Mouse (Mus musculus) CH12.LX (cell line): ENCODE results near the gene Pde4d. TPM values are rescaled to one million over a fixed set of nuclear protein-coding genes. Genes with fewer than 3 reads are reported as not detected.

ENCODE experiments used
- DNase-seq: peaks from one replicate; pipeline ENCODE4 v3.0.0-alpha.2; 2013; ENCODE audit errors: extremely low read depth
- H3K27ac ChIP-seq: 2 replicates; pipeline ENCODE4 v1.5.1; 2012; ENCODE audit warnings: low read depth, mild to moderate bottlenecking, control low read depth, moderate library complexity; ENCODE audit not compliant: insufficient read depth
- H3K27me3 ChIP-seq: replicated peaks from 2 replicates; pipeline ENCODE3; 2012; ENCODE audit warnings: inconsistent platforms
- H3K36me3 ChIP-seq, 2 experiments: replicated peaks in 1 of 2; 2 replicates each; pipeline versions ENCODE3 to v1.6.1; 2012; ENCODE audit warnings: inconsistent platforms in 1 of 2, low read length in 1 of 2, mild to moderate bottlenecking in 1 of 2, mixed read lengths in 1 of 2, moderate library complexity in 1 of 2; ENCODE audit not compliant: control insufficient read depth in 1 of 2, insufficient read depth in 1 of 2
- H3K4me1 ChIP-seq, 2 experiments: 2 replicates each; pipeline ENCODE4 v1.6.1; 2012; ENCODE audit warnings: inconsistent platforms in 1 of 2, moderate library complexity in 1 of 2; ENCODE audit not compliant: insufficient read depth in 2 of 2, control insufficient read depth in 1 of 2
- H3K4me2 ChIP-seq: 2 replicates; pipeline ENCODE4 v1.6.1; 2012; ENCODE audit warnings: low read depth, mild to moderate bottlenecking, control low read depth; ENCODE audit not compliant: poor library complexity, insufficient read depth, severe bottlenecking
- H3K4me3 ChIP-seq, 3 experiments: fragments of 150-350 bp in 1 of 3; sonication (generic) in 1 of 3; replicated peaks in 1 of 3; 2 replicates each; pipeline versions ENCODE3 to v1.5.1; 2011 to 2012; ENCODE audit warnings: low read depth in 2 of 3, low read length in 2 of 3, mild to moderate bottlenecking in 2 of 3, moderate library complexity in 2 of 3, control low read depth in 1 of 3, improper control_type of control experiment in 1 of 3, inconsistent platforms in 1 of 3, mixed read lengths in 1 of 3; ENCODE audit not compliant: poor library complexity in 1 of 3
- H3K79me2 ChIP-seq: replicated peaks from 2 replicates; pipeline ENCODE4 v1.6.1; 2012; ENCODE audit warnings: mild to moderate bottlenecking, moderate library complexity; ENCODE audit not compliant: control insufficient read depth, poor library complexity, insufficient read depth, severe bottlenecking; ENCODE audit errors: extremely low read depth
- H3K9ac ChIP-seq: 2 replicates; pipeline ENCODE4 v1.6.1; 2012; ENCODE audit warnings: low read depth, mild to moderate bottlenecking, control low read depth, moderate library complexity; ENCODE audit not compliant: insufficient read depth
- H3K9me3 ChIP-seq: replicated peaks from 2 replicates; pipeline ENCODE3; 2012; ENCODE audit warnings: low read length, inconsistent platforms, mixed read lengths
- BHLHE40 ChIP-seq: IDR thresholded peaks from 2 replicates; pipeline ENCODE4 v1.6.1; 2011; ENCODE audit warnings: mild to moderate bottlenecking, low read depth, low read length, improper control_type of control experiment
- CHD1 ChIP-seq: IDR thresholded peaks from 2 replicates; pipeline ENCODE4 v1.6.1; 2012; ENCODE audit warnings: low read depth, low read length, improper control_type of control experiment, inconsistent platforms
- CHD2 ChIP-seq: IDR thresholded peaks from 2 replicates; pipeline ENCODE4 v1.6.1; 2011; ENCODE audit warnings: low read length, improper control_type of control experiment
- E2F4 ChIP-seq: IDR thresholded peaks from 2 replicates; pipeline ENCODE4 v1.6.1; 2011; ENCODE audit warnings: low read depth, low read length, improper control_type of control experiment; ENCODE audit not compliant: insufficient replicate concordance
- ETS1 ChIP-seq: conservative IDR thresholded peaks from 2 replicates; pipeline ENCODE4 v1.6.1; 2012; ENCODE audit warnings: low read depth, mild to moderate bottlenecking, inconsistent platforms, low read length, improper control_type of control experiment, moderate library complexity
- HCFC1 ChIP-seq: IDR thresholded peaks from 2 replicates; pipeline ENCODE4 v1.6.1; 2012; ENCODE audit warnings: low read depth, mild to moderate bottlenecking, inconsistent platforms, low read length, improper control_type of control experiment
- IRF4 ChIP-seq: IDR thresholded peaks from 2 replicates; pipeline ENCODE4 v1.6.1; 2014; ENCODE audit warnings: low read depth, mild to moderate bottlenecking, inconsistent platforms, low read length, improper control_type of control experiment
- JUN ChIP-seq: IDR thresholded peaks from 2 replicates; pipeline ENCODE4 v1.6.1; 2011; ENCODE audit warnings: low read depth, mild to moderate bottlenecking, low read length, improper control_type of control experiment, moderate library complexity; ENCODE audit not compliant: insufficient read depth
- MAFK ChIP-seq: IDR thresholded peaks from 2 replicates; pipeline ENCODE4 v1.6.1; 2011; ENCODE audit warnings: low read length, improper control_type of control experiment; ENCODE audit not compliant: insufficient replicate concordance
- NRF1 ChIP-seq: IDR thresholded peaks from 2 replicates; pipeline ENCODE4 v1.6.1; 2014; ENCODE audit warnings: low read depth, mild to moderate bottlenecking, inconsistent platforms, low read length, improper control_type of control experiment, moderate library complexity
- POLR2A ChIP-seq: IDR thresholded peaks from 2 replicates; pipeline ENCODE4 v1.6.1; 2011; ENCODE audit warnings: low read depth, mild to moderate bottlenecking, improper control_type of control experiment, low read length
- TBP ChIP-seq: conservative IDR thresholded peaks from 2 replicates; pipeline ENCODE4 v1.6.1; 2011; ENCODE audit warnings: low read depth, low read length, improper control_type of control experiment
- USF1 ChIP-seq: IDR thresholded peaks from 2 replicates; pipeline ENCODE4 v1.6.1; 2014; ENCODE audit warnings: low read depth, mild to moderate bottlenecking, inconsistent platforms, low read length, improper control_type of control experiment
- ZKSCAN1 ChIP-seq: IDR thresholded peaks from 2 replicates; pipeline ENCODE4 v1.6.1; 2012; ENCODE audit warnings: low read depth, inconsistent platforms, low read length, improper control_type of control experiment, borderline replicate concordance
- ZMIZ1 ChIP-seq: IDR thresholded peaks from 2 replicates; pipeline ENCODE4 v1.6.1; 2012; ENCODE audit warnings: low read depth, mild to moderate bottlenecking, inconsistent platforms, low read length, improper control_type of control experiment
- dilution Hi-C: fragments of 300-500 bp; cut with MboI; formaldehyde crosslinking; loops from 2 replicates; pipeline ENCODE4 v1.14.3; 2020; ENCODE audit warnings: low sequenced_read_pairs; ENCODE audit not compliant: extremely low pct_unique_long_range_greater_than_20kb, extremely low pct_ligation_motif_present
- in situ Hi-C: fragments of 300-500 bp; cut with MboI; formaldehyde crosslinking; loops from 3 replicates; pipeline ENCODE4 v1.14.3; 2019; ENCODE audit warnings: low sequenced_read_pairs, low pct_ligation_motif_present, low pct_unique_long_range_greater_than_20kb, mixed read lengths
- polyA plus RNA-seq: library from polyadenylated mRNA; unstranded; fragments of >175 nt; gene quantifications from 2 replicates; pipeline ENCODE4 v1.2.1, GENCODE M21; 2012; ENCODE audit warnings: low read depth; ENCODE audit not compliant: insufficient read length
- total RNA-seq, 2 experiments: library from RNA; depleted of rRNA; stranded (reverse); fragments of 300-350 nt in 1 of 2; fragments of >200 nt in 1 of 2; gene quantifications; 2 replicates each; pipeline ENCODE4 v1.2.3; 2012 to 2014

Gene Pde4d
- total and polyA plus RNA-seq, 3 experiments = not detected

GRCm38 (mm10) chr13:108981144-108981543 is 531.4 kb downstream of the Pde4d start:
- no peaks in the 10 kb centered on the region for H3K36me3 ChIP-seq
- DNase-seq = no peak
- no peak overlapping the region for H3K4me3 ChIP-seq
- H3K27ac ChIP-seq = no peak overlapping the region
- no peak overlapping the region for H3K9ac ChIP-seq
- no peak overlapping the region for H3K4me2 ChIP-seq
- H3K79me2 ChIP-seq = no peaks in the 10 kb centered on the region
- H3K9me3 ChIP-seq = no peaks in the 10 kb centered on the region
- dilution Hi-C loops = no loop called here
- in situ Hi-C loops = no loop called here
- no peaks in the 10 kb centered on the region for H3K27me3 ChIP-seq
- H3K4me1 ChIP-seq = no peaks in the 10 kb centered on the region
- TF ChIP-seq JUN = no peak

GRCm38 (mm10) chr13:108998739-108999138 is 549.0 kb downstream of the Pde4d start:
- no peak overlapping the region for H3K9ac ChIP-seq
- H3K4me1 ChIP-seq = no peaks in the 10 kb centered on the region
- H3K27me3 ChIP-seq = no peaks in the 10 kb centered on the region
- in situ Hi-C loops = no loop called here
- no peak overlapping the region for H3K4me2 ChIP-seq
- H3K27ac ChIP-seq = no peak overlapping the region
- DNase-seq = no peak
- H3K79me2 ChIP-seq = no peaks in the 10 kb centered on the region
- no peaks in the 10 kb centered on the region for H3K9me3 ChIP-seq
- dilution Hi-C loops = no loop called here
- TF ChIP-seq E2F4 (no peak), ZKSCAN1 (no peak), POLR2A (no peak), ETS1 (no peak), USF1 (no peak)
- no peak overlapping the region for H3K4me3 ChIP-seq
- H3K36me3 ChIP-seq = no peaks in the 10 kb centered on the region

- dilution Hi-C loops = no loop called here
- H3K79me2 ChIP-seq = no peaks in the 10 kb centered on the region
These were observed 575.0 kb downstream of the Pde4d start for GRCm38 (mm10) chr13:109024703-109025102.

More at GRCm38 (mm10) chr13:109024703-109025102, 575.0 kb downstream of the Pde4d start:
- Histone ChIP-seq H3K4me2 (no peak overlapping the region), H3K27ac (no peak overlapping the region), H3K27me3 (no peaks in the 10 kb centered on the region), H3K9ac (no peak overlapping the region), H3K9me3 (no peaks in the 10 kb centered on the region), H3K4me3 (no peak overlapping the region), H3K4me1 (no peaks in the 10 kb centered on the region), H3K36me3 (no peaks in the 10 kb centered on the region)
- in situ Hi-C loops = no loop called here
- DNase-seq = no peak
- TF ChIP-seq HCFC1 (no peak), ETS1 (no peak), TBP (no peak), CHD1 (no peak), IRF4 (no peak), NRF1 (no peak), CHD2 (no peak), MAFK (no peak), ZMIZ1 (no peak), BHLHE40 (no peak)
